Mouse (Mus musculus) spleen, adult 2 months (tissue): Measurements from ENCODE around the gene Scube2.

Experiments
- CTCF ChIP-seq: fragments of 200-500 bp; IDR thresholded peaks from 2 replicates; pipeline ENCODE4 v1.5.1; 2011; ENCODE audit warnings: mild to moderate bottlenecking, inconsistent platforms; ENCODE audit not compliant: insufficient read depth, insufficient read length, insufficient replicate concordance; ENCODE audit errors: extremely low read depth
- POLR2A ChIP-seq: fragments of 200-500 bp; IDR thresholded peaks from 2 replicates; pipeline ENCODE4 v1.6.1; 2011; ENCODE audit warnings: low read depth, low read length, inconsistent platforms

GRCm38 (mm10) chr7:109850531-109850930 lies 14.9 kb downstream of the Scube2 start:
- TF ChIP-seq CTCF (no peak), POLR2A (no peak)
